Mouse (Mus musculus): ENCODE results near the gene Tas2r135.

GRCm38 (mm10) chr6:42365215-42365614 lies 40.0 kb upstream of the Tas2r135 start:
- TF ChIP-seq POLR2A (IDR thresholded peaks at IDR 0.05; ENCODE audit: insufficient read depth, low read depth, low read length): no peak
- no peak for TF ChIP-seq CTCF (IDR thresholded peaks at IDR 0.05)
